Mouse (Mus musculus): ENCODE results near the gene Esrra. TPM values are rescaled to one million over a fixed set of nuclear protein-coding genes. Genes with fewer than 3 reads are reported as not detected.

Esrra gene
- polyA plus RNA-seq, 1 experiment from 2014 or later, result 3.7 TPM

- Histone ChIP-seq H3K4me2 (no peak overlapping the region), H3K36me3 (ENCODE audit: control insufficient read depth, insufficient read depth, low read length) (no peaks in the 10 kb centered on the region), H3K4me1 (ENCODE audit: control insufficient read depth, insufficient read depth, low read length) (no peaks in the 10 kb centered on the region), H3K27ac (ENCODE audit: low read depth, low read length) (no peak overlapping the region), H3K4me3 (ENCODE audit: low read depth, low read length) (no peak overlapping the region), H3K9ac (ENCODE audit: low read length) (no peak overlapping the region), H3K9me3 (ENCODE audit: control insufficient read depth, low read length) (no peaks in the 10 kb centered on the region), H3K27me3 (ENCODE audit: control insufficient read depth, insufficient read depth, low read length) (no peaks in the 10 kb centered on the region)
- DNase-seq (ENCODE audit: low spot score, missing footprints) (no peak), ATAC-seq (ENCODE audit: low FRiP score) (no peak)
- 93% methylated on average over 14 of the region's 14 CpGs for WGBS
Observed at GRCm38 (mm10) chr19:6893731-6894451, 27.7 kb downstream of the Esrra start.

- H3K9me3 ChIP-seq (ENCODE audit: control insufficient read depth, low read length), result no peaks in the 10 kb centered on the region
- no peaks in the 10 kb centered on the region for H3K36me3 ChIP-seq (ENCODE audit: control insufficient read depth, insufficient read depth, low read length)
- ATAC-seq (ENCODE audit: low FRiP score) (no peak), DNase-seq (ENCODE audit: low spot score, missing footprints) (no peak)
- no peak overlapping the region for H3K9ac ChIP-seq (ENCODE audit: low read length)
- no peak overlapping the region for H3K27ac ChIP-seq (ENCODE audit: low read depth, low read length)
- no peak overlapping the region for H3K4me2 ChIP-seq
- 68% methylated on average over 4 of the region's 4 CpGs for WGBS
- no peaks in the 10 kb centered on the region for H3K4me1 ChIP-seq (ENCODE audit: control insufficient read depth, insufficient read depth, low read length)
- H3K4me3 ChIP-seq (ENCODE audit: low read depth, low read length), result no peak overlapping the region
- no peaks in the 10 kb centered on the region for H3K27me3 ChIP-seq (ENCODE audit: control insufficient read depth, insufficient read depth, low read length)
Observed at GRCm38 (mm10) chr19:6892512-6892911, 29.1 kb downstream of the Esrra start.

- Histone ChIP-seq H3K4me3 (ENCODE audit: low read depth, low read length) (no peak overlapping the region), H3K27ac (ENCODE audit: low read depth, low read length) (no peak overlapping the region), H3K9ac (ENCODE audit: low read length) (no peak overlapping the region), H3K9me3 (ENCODE audit: control insufficient read depth, low read length) (peaks cover 4% of the 10 kb centered on the region; the same call in 1 of the 2 replicates), H3K4me1 (ENCODE audit: control insufficient read depth, insufficient read depth, low read length) (no peaks in the 10 kb centered on the region), H3K27me3 (ENCODE audit: control insufficient read depth, insufficient read depth, low read length) (no peaks in the 10 kb centered on the region), H3K4me2 (no peak overlapping the region), H3K36me3 (ENCODE audit: control insufficient read depth, insufficient read depth, low read length) (no peaks in the 10 kb centered on the region)
- ATAC-seq (ENCODE audit: low FRiP score), result no peak
- DNase-seq (ENCODE audit: low spot score, missing footprints), result no peak
- 88% methylated on average over 4 of the region's 4 CpGs for WGBS
Observed at GRCm38 (mm10) chr19:6877965-6878364, 43.6 kb downstream of the Esrra start.

- no peak for DNase-seq (ENCODE audit: low spot score, missing footprints)
- Histone ChIP-seq H3K4me3 (ENCODE audit: low read depth, low read length) (no peak overlapping the region), H3K27me3 (ENCODE audit: control insufficient read depth, insufficient read depth, low read length) (no peaks in the 10 kb centered on the region), H3K4me1 (ENCODE audit: control insufficient read depth, insufficient read depth, low read length) (no peaks in the 10 kb centered on the region), H3K9ac (ENCODE audit: low read length) (no peak overlapping the region), H3K27ac (ENCODE audit: low read depth, low read length) (no peak overlapping the region), H3K4me2 (no peak overlapping the region), H3K9me3 (ENCODE audit: control insufficient read depth, low read length) (peaks cover 4% of the 10 kb centered on the region; the same call in 1 of the 2 replicates), H3K36me3 (ENCODE audit: control insufficient read depth, insufficient read depth, low read length) (no peaks in the 10 kb centered on the region)
- no peak for ATAC-seq (ENCODE audit: low FRiP score)
Observed at GRCm38 (mm10) chr19:6876799-6877198, 44.8 kb downstream of the Esrra start.

GRCm38 (mm10) chr19:6875834-6876233, 45.8 kb downstream of the Esrra start:
- no peak overlapping the region for H3K4me2 ChIP-seq
- H3K27me3 ChIP-seq (ENCODE audit: control insufficient read depth, insufficient read depth, low read length), result no peaks in the 10 kb centered on the region

GRCm38 (mm10) chr19:6874257-6874656, 47.4 kb downstream of the Esrra start:
- WGBS, result 83% methylated on average over 1 of the region's 1 CpGs

More at GRCm38 (mm10) chr19:6875834-6876233, 45.8 kb downstream of the Esrra start:
- Histone ChIP-seq H3K27ac (ENCODE audit: low read depth, low read length) (no peak overlapping the region), H3K9me3 (ENCODE audit: control insufficient read depth, low read length) (peaks cover 4% of the 10 kb centered on the region; the same call in 1 of the 2 replicates), H3K4me1 (ENCODE audit: control insufficient read depth, insufficient read depth, low read length) (no peaks in the 10 kb centered on the region), H3K36me3 (ENCODE audit: control insufficient read depth, insufficient read depth, low read length) (no peaks in the 10 kb centered on the region), H3K9ac (ENCODE audit: low read length) (no peak overlapping the region), H3K4me3 (ENCODE audit: low read depth, low read length) (no peak overlapping the region)
- no peak for DNase-seq (ENCODE audit: low spot score, missing footprints)
- 91% methylated on average over 6 of the region's 6 CpGs for WGBS
- ATAC-seq (ENCODE audit: low FRiP score), result no peak

GRCm38 (mm10) chr19:6872701-6873100, 48.9 kb downstream of the Esrra start:
- no peak for ATAC-seq (ENCODE audit: low FRiP score)
- Histone ChIP-seq H3K9me3 (ENCODE audit: control insufficient read depth, low read length) (no peaks in the 10 kb centered on the region), H3K4me3 (ENCODE audit: low read depth, low read length) (no peak overlapping the region), H3K9ac (ENCODE audit: low read length) (no peak overlapping the region), H3K4me2 (no peak overlapping the region), H3K4me1 (ENCODE audit: control insufficient read depth, insufficient read depth, low read length) (no peaks in the 10 kb centered on the region), H3K36me3 (ENCODE audit: control insufficient read depth, insufficient read depth, low read length) (no peaks in the 10 kb centered on the region), H3K27me3 (ENCODE audit: control insufficient read depth, insufficient read depth, low read length) (no peaks in the 10 kb centered on the region), H3K27ac (ENCODE audit: low read depth, low read length) (no peak overlapping the region)
- no peak for DNase-seq (ENCODE audit: low spot score, missing footprints)
- WGBS, result 92% methylated on average over 3 of the region's 3 CpGs

More at GRCm38 (mm10) chr19:6874257-6874656, 47.4 kb downstream of the Esrra start:
- no peak overlapping the region for H3K4me3 ChIP-seq (ENCODE audit: low read depth, low read length)
- H3K9me3 ChIP-seq (ENCODE audit: control insufficient read depth, low read length), result no peaks in the 10 kb centered on the region
- ATAC-seq (ENCODE audit: low FRiP score), result no peak
- no peaks in the 10 kb centered on the region for H3K27me3 ChIP-seq (ENCODE audit: control insufficient read depth, insufficient read depth, low read length)
- no peaks in the 10 kb centered on the region for H3K36me3 ChIP-seq (ENCODE audit: control insufficient read depth, insufficient read depth, low read length)
- H3K4me1 ChIP-seq (ENCODE audit: control insufficient read depth, insufficient read depth, low read length), result no peaks in the 10 kb centered on the region
- no peak overlapping the region for H3K9ac ChIP-seq (ENCODE audit: low read length)
- no peak overlapping the region for H3K4me2 ChIP-seq
- no peak overlapping the region for H3K27ac ChIP-seq (ENCODE audit: low read depth, low read length)
- DNase-seq (ENCODE audit: low spot score, missing footprints), result no peak

GRCm38 (mm10) chr19:6871574-6872271, 49.9 kb downstream of the Esrra start:
- ATAC-seq (ENCODE audit: low FRiP score), result no peak
- Histone ChIP-seq H3K36me3 (ENCODE audit: control insufficient read depth, insufficient read depth, low read length) (no peaks in the 10 kb centered on the region), H3K9me3 (ENCODE audit: control insufficient read depth, low read length) (no peaks in the 10 kb centered on the region), H3K4me3 (ENCODE audit: low read depth, low read length) (no peak overlapping the region), H3K9ac (ENCODE audit: low read length) (no peak overlapping the region), H3K4me2 (no peak overlapping the region), H3K27me3 (ENCODE audit: control insufficient read depth, insufficient read depth, low read length) (no peaks in the 10 kb centered on the region), H3K4me1 (ENCODE audit: control insufficient read depth, insufficient read depth, low read length) (no peaks in the 10 kb centered on the region), H3K27ac (ENCODE audit: low read depth, low read length) (no peak overlapping the region)
- 64% methylated on average over 5 of the region's 5 CpGs for WGBS
- no peak for DNase-seq (ENCODE audit: low spot score, missing footprints)

- Histone ChIP-seq H3K4me2 (peak overlapping the region; percentile 13; the same call in 1 of the 2 replicates), H3K4me3 (ENCODE audit: low read depth, low read length) (no peak overlapping the region), H3K4me1 (ENCODE audit: control insufficient read depth, insufficient read depth, low read length) (no peaks in the 10 kb centered on the region), H3K27ac (ENCODE audit: low read depth, low read length) (no peak overlapping the region), H3K9ac (ENCODE audit: low read length) (no peak overlapping the region; the same call in 1 of the 2 replicates), H3K9me3 (ENCODE audit: control insufficient read depth, low read length) (no peaks in the 10 kb centered on the region), H3K27me3 (ENCODE audit: control insufficient read depth, insufficient read depth, low read length) (no peaks in the 10 kb centered on the region), H3K36me3 (ENCODE audit: control insufficient read depth, insufficient read depth, low read length) (no peaks in the 10 kb centered on the region)
- ATAC-seq (ENCODE audit: low FRiP score) (no peak), DNase-seq (ENCODE audit: low spot score, missing footprints) (peak; percentile 83)
- whole genome bisulfite sequencing, result 9% methylated on average over 5 of the region's 5 CpGs
Observed at GRCm38 (mm10) chr19:6869355-6869754, 52.3 kb downstream of the Esrra start.
